In genomic region chr10:50370611-50371010, GRCm38 (mm10) we compare ENCODE assay signal across 8 mouse cellular contexts.
A peak's percentile ranks its signal among the peaks of the same experiment; 100 is the strongest.
DNase-seq lines count a peak whose midpoint lies in the region; ATAC-seq and TF ChIP-seq lines count a peak whose summit lies in the region.

No protein-coding gene starts in this region.

- no peaks in the 10 kb centered on the region for H3K4me1 ChIP-seq in limb, embryonic 13.5 days
- no peaks in the 10 kb centered on the region for H3K4me1 ChIP-seq in limb, embryonic 10.5 days
- H3K4me1 ChIP-seq in embryonic facial prominence, embryonic 14.5 days (ENCODE audit: control insufficient read depth, insufficient read depth, low read length), result no peaks in the 10 kb centered on the region
- H3K4me1 ChIP-seq in thymus, adult 2 months (replicated peaks; ENCODE audit: control insufficient read depth, insufficient read depth, low read length), result no peaks in the 10 kb centered on the region

- WGBS in limb, embryonic 13.5 days, result 72% methylated on average over 1 of the region's 1 CpGs
- 58% methylated on average over 1 of the region's 1 CpGs for whole genome bisulfite sequencing in limb, embryonic 10.5 days
- 64% methylated on average over 1 of the region's 1 CpGs for whole genome bisulfite sequencing in embryonic facial prominence, embryonic 14.5 days
- 61% methylated on average over 1 of the region's 1 CpGs for WGBS in thymus, adult 2 months

- no peaks in the 10 kb centered on the region for H3K9me3 ChIP-seq in limb, embryonic 13.5 days
- no peaks in the 10 kb centered on the region for H3K9me3 ChIP-seq in limb, embryonic 10.5 days (replicated peaks)
- no peaks in the 10 kb centered on the region for H3K9me3 ChIP-seq in embryonic facial prominence, embryonic 14.5 days (ENCODE audit: control insufficient read depth, low read length)

- 0 out of 2 replicates have a peak, but pooled peaks have one; percentile 40 for ATAC-seq in limb, embryonic 13.5 days (ENCODE audit: low FRiP score, low read depth)
- no peak for ATAC-seq in embryonic facial prominence, embryonic 14.5 days (ENCODE audit: low read depth)
- no peak for ATAC-seq in erythroblast, adult 5-6 weeks (replicated peaks; ENCODE audit: low FRiP score, poor library complexity, severe bottlenecking)

- no peak for TF ChIP-seq CTCF in thymus, adult 2 months (IDR thresholded peaks at IDR 0.05; ENCODE audit: borderline replicate concordance, control insufficient read depth, extremely low read depth, insufficient read depth, low read length, poor library complexity)

- H3K4me3 ChIP-seq in limb, embryonic 13.5 days, result no peak overlapping the region
- no peak overlapping the region for H3K4me3 ChIP-seq in limb, embryonic 10.5 days
- H3K4me3 ChIP-seq in embryonic facial prominence, embryonic 14.5 days (ENCODE audit: low read depth, low read length), result no peak overlapping the region
- no peak overlapping the region for H3K4me3 ChIP-seq in thymus, adult 2 months (ENCODE audit: control insufficient read depth, insufficient read depth, low read length)

- H3K27me3 ChIP-seq in limb, embryonic 13.5 days, result no peaks in the 10 kb centered on the region
- H3K27me3 ChIP-seq in limb, embryonic 10.5 days (ENCODE audit: low read depth, poor library complexity, severe bottlenecking), result no peaks in the 10 kb centered on the region
- no peaks in the 10 kb centered on the region for H3K27me3 ChIP-seq in embryonic facial prominence, embryonic 14.5 days (replicated peaks; ENCODE audit: control insufficient read depth, insufficient read depth, low read length)
- no peaks in the 10 kb centered on the region for H3K27me3 ChIP-seq in thymus, adult 2 months (ENCODE audit: control insufficient read depth, insufficient read depth, low read length)

- H3K4me2 ChIP-seq in limb, embryonic 13.5 days (replicated peaks), result no peak overlapping the region
- no peak overlapping the region for H3K4me2 ChIP-seq in embryonic facial prominence, embryonic 14.5 days (ENCODE audit: low read depth, low read length)

- H3K27ac ChIP-seq in limb, embryonic 13.5 days, result no peak overlapping the region
- no peak overlapping the region for H3K27ac ChIP-seq in limb, embryonic 10.5 days
- no peak overlapping the region for H3K27ac ChIP-seq in embryonic facial prominence, embryonic 14.5 days (replicated peaks; ENCODE audit: low read depth, low read length)
- H3K27ac ChIP-seq in thymus, adult 2 months (ENCODE audit: control insufficient read depth, insufficient read depth, low read length), result no peak overlapping the region

- H3K36me3 ChIP-seq in limb, embryonic 13.5 days, result no peaks in the 10 kb centered on the region
- H3K36me3 ChIP-seq in limb, embryonic 10.5 days, result no peaks in the 10 kb centered on the region
- no peaks in the 10 kb centered on the region for H3K36me3 ChIP-seq in embryonic facial prominence, embryonic 14.5 days (ENCODE audit: control insufficient read depth, insufficient read depth, low read length)
- no peaks in the 10 kb centered on the region for H3K36me3 ChIP-seq in thymus, adult 2 months (ENCODE audit: control insufficient read depth, insufficient read depth, low read length)

- no peak overlapping the region for H3K9ac ChIP-seq in limb, embryonic 13.5 days
- no peak overlapping the region for H3K9ac ChIP-seq in embryonic facial prominence, embryonic 14.5 days (ENCODE audit: low read depth, low read length)

- TF ChIP-seq POLR2A in thymus, adult 2 months (IDR thresholded peaks at IDR 0.05; ENCODE audit: control insufficient read depth, extremely low read depth, insufficient read depth, low read length, poor library complexity), result no peak

- no peak for DNase-seq in limb, embryonic 10.5 days (ENCODE audit: low spot score)
- peak; percentile 12 for DNase-seq in ZHBTc4 (ENCODE audit: low read depth, low spot score)
- peak; percentile 24 for DNase-seq in embryonic facial prominence, embryonic 14.5 days (ENCODE audit: low spot score)
- DNase-seq in lung, postnatal 36 days, result peak; percentile 3
- no peak for DNase-seq in thymus, adult 2 months
- DNase-seq in kidney, postnatal 36 days, result no peak

Comparison
In these comparisons a context has a peak if more than half of its experiments do, and no peak if none do; other contexts are left out.
1. DNase-seq: peak in ZHBTc4 (single experiment), embryonic facial prominence, embryonic 14.5 days (single experiment) and lung, postnatal 36 days (single experiment); none in limb, embryonic 10.5 days (single experiment), thymus, adult 2 months (single experiment) and kidney, postnatal 36 days (0 of 2).